Mouse (Mus musculus) myocyte (in vitro differentiated cells): ENCODE results near the gene Lrmda. TPM values are rescaled to one million over a fixed set of nuclear protein-coding genes. Genes with fewer than 3 reads are reported as not detected.
"Not testable (repeated sequence)": the region's sequence is repeated elsewhere in the genome, so short reads cannot be mapped to it uniquely, and the experiment has no call there.

Experiments used
- H3K27me3 ChIP-seq: one replicate; pipeline ENCODE4 v1.6.1; 2011; ENCODE audit not compliant: control insufficient read depth, insufficient read depth, insufficient read length
- H3K36me3 ChIP-seq: one replicate; pipeline ENCODE4 v1.6.1; 2011; ENCODE audit not compliant: control insufficient read depth, insufficient read depth
- H3K4me2 ChIP-seq: one replicate; pipeline ENCODE4 v1.6.1; 2011; ENCODE audit warnings: low read depth, control low read depth
- H3K4me3 ChIP-seq: one replicate; pipeline ENCODE4 v1.5.1; 2011; ENCODE audit warnings: mild to moderate bottlenecking, control low read depth, moderate library complexity
- H3K79me2 ChIP-seq: one replicate; pipeline ENCODE4 v1.6.1; 2011; ENCODE audit not compliant: control insufficient read depth, insufficient read depth
- H3ac ChIP-seq: one replicate; pipeline ENCODE4 v1.6.1; 2011; ENCODE audit not compliant: control insufficient read depth, insufficient read length
- CEBPB ChIP-seq: IDR thresholded peaks from 2 replicates; pipeline ENCODE4 v1.6.1; 2011; ENCODE audit warnings: mild to moderate bottlenecking, moderate library complexity; ENCODE audit not compliant: poor library complexity, insufficient read depth, severe bottlenecking
- E2F4 ChIP-seq: IDR thresholded peaks from one replicate; pipeline ENCODE4 v1.6.1; 2011; ENCODE audit warnings: mild to moderate bottlenecking, control low read depth, moderate library complexity; ENCODE audit not compliant: insufficient read depth
- MAX ChIP-seq: IDR thresholded peaks from one replicate; pipeline ENCODE4 v1.6.1; 2011; ENCODE audit warnings: low read depth, mild to moderate bottlenecking, control low read depth
- MYOD1 ChIP-seq, 3 experiments: IDR thresholded peaks; one replicate each; pipeline ENCODE4 v1.6.1; 2011; ENCODE audit warnings: control low read depth in 2 of 3, low read depth in 2 of 3, mild to moderate bottlenecking in 2 of 3, moderate library complexity in 1 of 3; ENCODE audit not compliant: insufficient read length in 2 of 3, control insufficient read depth in 1 of 3
- MYOG ChIP-seq, 3 experiments: IDR thresholded peaks; one replicate each; pipeline ENCODE4 v1.6.1; 2011; ENCODE audit warnings: control low read depth in 2 of 3, low read depth in 2 of 3, mild to moderate bottlenecking in 2 of 3; ENCODE audit not compliant: insufficient read length in 2 of 3, control insufficient read depth in 1 of 3, insufficient read depth in 1 of 3
- POLR2A ChIP-seq: IDR thresholded peaks from one replicate; pipeline ENCODE4 v1.6.1; 2011; ENCODE audit warnings: low read depth, mild to moderate bottlenecking, control low read depth, moderate library complexity; ENCODE audit not compliant: insufficient read length
- POLR2AphosphoS2 ChIP-seq: IDR thresholded peaks from one replicate; pipeline ENCODE4 v1.6.1; 2011; ENCODE audit warnings: low read depth, control low read depth; ENCODE audit not compliant: insufficient read length
- REST ChIP-seq: IDR thresholded peaks from one replicate; pipeline ENCODE4 v1.6.1; 2011; ENCODE audit warnings: mild to moderate bottlenecking, control low read depth, moderate library complexity; ENCODE audit not compliant: insufficient read depth, insufficient read length
- SRF ChIP-seq: IDR thresholded peaks from one replicate; pipeline ENCODE4 v1.6.1; 2011; ENCODE audit warnings: low read depth; ENCODE audit not compliant: control insufficient read depth, insufficient read length
- TCF12 ChIP-seq: IDR thresholded peaks from one replicate; pipeline ENCODE4 v1.6.1; 2011; ENCODE audit warnings: mild to moderate bottlenecking, control low read depth; ENCODE audit not compliant: poor library complexity, insufficient read depth, severe bottlenecking
- TCF3 ChIP-seq: IDR thresholded peaks from one replicate; pipeline ENCODE4 v1.6.1; 2011; ENCODE audit warnings: low read depth, control low read depth; ENCODE audit not compliant: insufficient read length
- USF1 ChIP-seq: IDR thresholded peaks from one replicate; pipeline ENCODE4 v1.6.1; 2011; ENCODE audit warnings: low read depth, mild to moderate bottlenecking, control low read depth, moderate library complexity
- polyA plus RNA-seq: library from polyadenylated mRNA; unstranded; fragments of >200 nt; fragmentation: generic; extraction: Trizol; gene quantifications from one replicate; pipeline ENCODE4 v1.2.1, GENCODE M21; 2012; ENCODE audit warnings: missing spikeins

The Lrmda gene
- polyA plus RNA-seq, 1 experiment, result 1.9 TPM

- H3K4me3 ChIP-seq, result no peak overlapping the region
- TF ChIP-seq SRF (no peak), USF1 (no peak)
- no peak overlapping the region for H3K4me2 ChIP-seq
- no peak overlapping the region for H3ac ChIP-seq
- no peaks in the 10 kb centered on the region for H3K36me3 ChIP-seq
- H3K79me2 ChIP-seq, result no peaks in the 10 kb centered on the region
- H3K27me3 ChIP-seq, result no peaks in the 10 kb centered on the region
These were observed 781.5 kb downstream of the Lrmda start for GRCm38 (mm10) chr14:22800871-22801636.

- not testable (repeated sequence) for H3K36me3 ChIP-seq, H3K27me3 ChIP-seq, H3K4me3 ChIP-seq, H3K4me2 ChIP-seq, H3ac ChIP-seq, H3K79me2 ChIP-seq
These were observed 782.2 kb downstream of the Lrmda start for GRCm38 (mm10) chr14:22801714-22802113.

GRCm38 (mm10) chr14:22807324-22807723 lies 787.8 kb downstream of the Lrmda start:
- no peaks in the 10 kb centered on the region for H3K36me3 ChIP-seq
- H3K27me3 ChIP-seq, result no peaks in the 10 kb centered on the region
- no peak overlapping the region for H3K4me2 ChIP-seq
- no peak overlapping the region for H3ac ChIP-seq
- no peak overlapping the region for H3K4me3 ChIP-seq
- H3K79me2 ChIP-seq, result no peaks in the 10 kb centered on the region
- no peak for TF ChIP-seq MYOG (IDR thresholded peaks at IDR 0.05; ENCODE audit: control insufficient read depth in 1 of 3, insufficient read depth in 1 of 3, insufficient read length in 2 of 3, low read depth in 2 of 3)
- TF ChIP-seq E2F4, result no peak
- TF ChIP-seq CEBPB, result no peak
- TF ChIP-seq TCF12, result no peak
- no peak for TF ChIP-seq SRF
- TF ChIP-seq POLR2AphosphoS2, result no peak
- TF ChIP-seq MAX, result no peak
- TF ChIP-seq MYOD1 (IDR thresholded peaks at IDR 0.05; ENCODE audit: control insufficient read depth in 1 of 3, insufficient read length in 2 of 3, low read depth in 2 of 3), result no peak
- no peak for TF ChIP-seq USF1
- no peak for TF ChIP-seq POLR2A
- no peak for TF ChIP-seq REST
- TF ChIP-seq TCF3, result no peak

GRCm38 (mm10) chr14:22807726-22808594 lies 788.4 kb downstream of the Lrmda start:
- Histone ChIP-seq H3K27me3 (no peaks in the 10 kb centered on the region), H3ac (no peak overlapping the region), H3K36me3 (no peaks in the 10 kb centered on the region), H3K79me2 (no peaks in the 10 kb centered on the region), H3K4me3 (no peak overlapping the region), H3K4me2 (peak overlapping the region; percentile 28)
- no peak for TF ChIP-seq SRF

- TF ChIP-seq E2F4, result no peak
- no peak for TF ChIP-seq USF1
- no peak for TF ChIP-seq TCF12
- no peak for TF ChIP-seq POLR2A
- TF ChIP-seq TCF3, result no peak
- no peak for TF ChIP-seq REST
- no peak for TF ChIP-seq MYOG (IDR thresholded peaks at IDR 0.05; ENCODE audit: control insufficient read depth in 1 of 3, insufficient read depth in 1 of 3, insufficient read length in 2 of 3, low read depth in 2 of 3)
- no peak for TF ChIP-seq MYOD1 (IDR thresholded peaks at IDR 0.05; ENCODE audit: control insufficient read depth in 1 of 3, insufficient read length in 2 of 3, low read depth in 2 of 3)
- TF ChIP-seq SRF, result no peak
- no peak for TF ChIP-seq MAX
- no peak for TF ChIP-seq POLR2AphosphoS2
- TF ChIP-seq CEBPB, result no peak
- H3K36me3 ChIP-seq, result no peaks in the 10 kb centered on the region
- no peak overlapping the region for H3ac ChIP-seq
- H3K4me3 ChIP-seq, result no peak overlapping the region
- H3K27me3 ChIP-seq, result no peaks in the 10 kb centered on the region
- no peaks in the 10 kb centered on the region for H3K79me2 ChIP-seq
- H3K4me2 ChIP-seq, result no peak overlapping the region
These were observed 789.2 kb downstream of the Lrmda start for GRCm38 (mm10) chr14:22808595-22809166.
